Mouse (Mus musculus) frontal cortex, adult 2 months (tissue): ENCODE results near the gene Tjp1. TPM values are rescaled to one million over a fixed set of nuclear protein-coding genes. Genes with fewer than 3 reads are reported as not detected.

Experiments
- DNase-seq, 2 experiments: peaks; one replicate each; pipeline ENCODE4 v3.0.0; 2022; ENCODE audit warnings: low spot score in 1 of 2; ENCODE audit errors: extremely low spot score in 1 of 2
- polyA plus RNA-seq: library from polyadenylated mRNA; depleted of rRNA; stranded (reverse); fragments of >200 nt; gene quantifications from 2 replicates; pipeline ENCODE4 v1.2.3, GENCODE M21; 2012; rRNA removed

Tjp1 gene
- 59.8 and 60.7 TPM in 2 replicates for polyA plus RNA-seq

- peak in 1 of 2 experiments; percentile 70 for DNase-seq
Measured at GRCm38 (mm10) chr7:65527071-65528007, at the start of gene Tjp1. Gene Tjp1 (minus strand): TSS chr7:65527781.

- DNase-seq: no peak
Measured at GRCm38 (mm10) chr7:65577118-65577517, 49.5 kb upstream of the Tjp1 start.

GRCm38 (mm10) chr7:65572731-65573130, 45.1 kb upstream of the Tjp1 start:
- peak in 1 of 2 experiments; percentile 53 for DNase-seq

GRCm38 (mm10) chr7:65570691-65571090, 43.1 kb upstream of the Tjp1 start:
- DNase-seq: peak in 1 of 2 experiments; percentile 46

- no peak for DNase-seq
Measured at GRCm38 (mm10) chr7:65555996-65556395, 28.4 kb upstream of the Tjp1 start.

GRCm38 (mm10) chr7:65545741-65546140, 18.2 kb upstream of the Tjp1 start:
- DNase-seq: no peak

GRCm38 (mm10) chr7:65532689-65533088, 5.1 kb upstream of the Tjp1 start:
- DNase-seq: no peak

GRCm38 (mm10) chr7:65523116-65523515, 4.5 kb downstream of the Tjp1 start:
- DNase-seq: no peak

GRCm38 (mm10) chr7:65522490-65522889, 5.1 kb downstream of the Tjp1 start:
- no peak for DNase-seq

- no peak for DNase-seq
Measured at GRCm38 (mm10) chr7:65520622-65521021, 7.0 kb downstream of the Tjp1 start.

GRCm38 (mm10) chr7:65519788-65520563, 7.6 kb downstream of the Tjp1 start:
- peak in 1 of 2 experiments; percentile 82 for DNase-seq

- no peak for DNase-seq
Measured at GRCm38 (mm10) chr7:65516903-65517302, 10.7 kb downstream of the Tjp1 start.

- DNase-seq: no peak
Measured at GRCm38 (mm10) chr7:65513451-65514179, 14.0 kb downstream of the Tjp1 start.

GRCm38 (mm10) chr7:65509357-65509756, 18.2 kb downstream of the Tjp1 start:
- peak in 1 of 2 experiments; percentile 73 for DNase-seq

GRCm38 (mm10) chr7:65507341-65507740, 20.2 kb downstream of the Tjp1 start:
- no peak for DNase-seq

GRCm38 (mm10) chr7:65502486-65503322, 24.9 kb downstream of the Tjp1 start:
- no peak for DNase-seq

- DNase-seq: peak in 1 of 2 experiments; percentile 44
Measured at GRCm38 (mm10) chr7:65500746-65501145, 26.8 kb downstream of the Tjp1 start.

GRCm38 (mm10) chr7:65497733-65498583, 29.6 kb downstream of the Tjp1 start:
- peak in 1 of 2 experiments; percentile 77 for DNase-seq

- DNase-seq: no peak
Measured at GRCm38 (mm10) chr7:65490526-65490925, 37.1 kb downstream of the Tjp1 start.
